Mouse (Mus musculus) liver, embryonic 13.5 days (tissue): Measurements from ENCODE around the gene Ephx4. TPM values are rescaled to one million over a fixed set of nuclear protein-coding genes. Genes with fewer than 3 reads are reported as not detected.
A peak's percentile ranks its signal among the peaks of the same experiment; 100 is the strongest.
"Not testable (repeated sequence)": the region's sequence is repeated elsewhere in the genome, so short reads cannot be mapped to it uniquely, and the experiment has no call there.

Experiments used
- ATAC-seq: fragments of 200-750 bp; cut with Nextera tagmentation; 2 replicates; pipeline ENCODE4 v1.8.0; 2017; ENCODE audit warnings: low read depth, mild to moderate bottlenecking, moderate number of reproducible peaks, moderate library complexity
- DNase-seq: peaks from one replicate; pipeline ENCODE4 v3.0.0; 2022
- H3K27ac ChIP-seq: fragments of 300-500 bp; sonication (generic); 2 replicates; pipeline ENCODE4 v1.5.1; 2015; ENCODE audit warnings: moderate library complexity, mild to moderate bottlenecking, inconsistent platforms
- H3K27me3 ChIP-seq: fragments of 300-500 bp; sonication (generic); 2 replicates; pipeline ENCODE4 v1.6.1; 2015; ENCODE audit warnings: mild to moderate bottlenecking, inconsistent platforms
- H3K36me3 ChIP-seq: fragments of 300-500 bp; sonication (generic); 2 replicates; pipeline ENCODE4 v1.6.1; 2015; ENCODE audit warnings: mild to moderate bottlenecking, inconsistent platforms
- H3K4me1 ChIP-seq: fragments of 300-500 bp; sonication (generic); replicated peaks from 2 replicates; pipeline ENCODE4 v1.6.1; 2015; ENCODE audit warnings: inconsistent platforms
- H3K4me2 ChIP-seq: fragments of 300-500 bp; sonication (generic); 2 replicates; pipeline ENCODE4 v1.6.1; 2015; ENCODE audit warnings: inconsistent platforms, mild to moderate bottlenecking, moderate library complexity
- H3K4me3 ChIP-seq: fragments of 300-500 bp; sonication (generic); replicated peaks from 2 replicates; pipeline ENCODE4 v1.5.1; 2015; ENCODE audit warnings: mild to moderate bottlenecking, inconsistent platforms
- H3K9ac ChIP-seq: fragments of 300-500 bp; sonication (generic); 2 replicates; pipeline ENCODE4 v1.6.1; 2015; ENCODE audit warnings: mild to moderate bottlenecking, inconsistent platforms
- H3K9me3 ChIP-seq: fragments of 300-500 bp; sonication (generic); replicated peaks from 2 replicates; pipeline ENCODE4 v1.6.1; 2016; ENCODE audit warnings: inconsistent platforms
- WGBS: fragments of 180-500 bp; shearing (Covaris S2); methylation state at CpG from one replicate; pipeline ENCODE4 v1.1.7; 2015; ENCODE audit not compliant: insufficient replicate concordance; 5-methylcytosine and 5-hydroxymethylcytosine counted together
- polyA plus RNA-seq: library from polyadenylated mRNA; unstranded; fragments of >200 nt; fragmentation: Nextera tagmentation; extraction: Ambion mirVana; gene quantifications from 2 replicates; pipeline ENCODE4 v1.2.1, GENCODE M21; 2015

Ephx4 gene
- 0.17 TPM in 1 of 2 replicates, not detected in the other for polyA plus RNA-seq

DNA sequence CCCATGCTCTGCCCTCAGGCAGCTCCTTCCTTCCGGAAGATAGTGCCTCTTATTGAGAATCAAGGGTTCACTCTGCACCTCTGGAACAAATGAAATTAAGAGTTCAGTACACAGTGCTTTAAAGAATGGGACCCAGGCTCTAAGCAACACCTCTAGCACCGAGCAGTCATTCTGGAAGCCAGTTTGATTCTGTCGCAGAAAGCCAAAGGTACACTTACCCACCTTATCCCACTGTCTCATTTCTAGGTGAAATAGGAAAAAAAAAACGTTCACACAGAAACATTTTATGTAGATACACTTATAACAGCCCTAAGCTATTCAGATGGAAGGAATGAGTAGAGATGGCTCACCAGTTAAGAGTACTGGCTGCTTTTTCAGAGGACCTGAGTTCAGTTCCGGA, at the start of gene Ephx4:
Gene Ephx4, plus strand, starts transcription at position 301 of the 400 bp plus-strand sequence.
- WGBS: 23% methylated on average over 5 of the region's 5 CpGs

DNA sequence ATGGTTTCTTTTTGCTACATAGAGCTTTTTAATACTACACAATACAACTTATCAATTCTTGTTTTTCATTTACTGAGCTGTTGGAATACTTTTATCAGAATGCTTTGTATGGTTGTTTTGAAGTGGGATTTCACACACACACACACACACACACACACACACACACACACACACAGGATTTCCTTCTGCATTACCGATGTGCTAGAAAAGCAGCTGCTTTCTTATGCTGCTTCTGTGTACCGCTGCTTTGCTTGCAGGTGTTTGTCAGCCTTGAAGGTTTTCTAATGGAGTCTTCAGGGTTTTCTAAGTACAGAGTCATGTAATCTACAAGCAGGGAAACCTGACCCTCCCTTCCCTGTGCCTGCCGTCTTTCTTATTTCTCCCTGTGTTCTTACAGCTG, 48.6 kb upstream of the Ephx4 start:
- DNase-seq: no peak
- Histone ChIP-seq H3K4me3 (no peak overlapping the region), H3K9me3 (no peaks in the 10 kb centered on the region), H3K27me3 (no peaks in the 10 kb centered on the region), H3K4me1 (no peaks in the 10 kb centered on the region), H3K36me3 (no peaks in the 10 kb centered on the region), H3K9ac (no peak overlapping the region), H3K4me2 (no peak overlapping the region), H3K27ac (no peak overlapping the region)
- 54% methylated on average over 3 of the region's 3 CpGs for WGBS
- no peak for ATAC-seq

More for the DNA sequence above, at the start of gene Ephx4:
- ATAC-seq (no peak), DNase-seq (no peak)
- peak within 1 kb of the TSS; percentile 57 for H3K4me3 ChIP-seq
- peaks cover 8% of the 10 kb centered on the region; the same call in 1 of the 2 replicates for H3K4me1 ChIP-seq
- peaks cover 51% of the 10 kb centered on the region for H3K27me3 ChIP-seq
- no peak within 1 kb of the TSS for H3K27ac ChIP-seq
- no peaks in the 10 kb centered on the region for H3K9me3 ChIP-seq
- H3K4me2 ChIP-seq: peak within 1 kb of the TSS; percentile 74
- peak within 1 kb of the TSS; percentile 26; the same call in 1 of the 2 replicates for H3K9ac ChIP-seq
- H3K36me3 ChIP-seq: no peaks in the 10 kb centered on the region

DNA sequence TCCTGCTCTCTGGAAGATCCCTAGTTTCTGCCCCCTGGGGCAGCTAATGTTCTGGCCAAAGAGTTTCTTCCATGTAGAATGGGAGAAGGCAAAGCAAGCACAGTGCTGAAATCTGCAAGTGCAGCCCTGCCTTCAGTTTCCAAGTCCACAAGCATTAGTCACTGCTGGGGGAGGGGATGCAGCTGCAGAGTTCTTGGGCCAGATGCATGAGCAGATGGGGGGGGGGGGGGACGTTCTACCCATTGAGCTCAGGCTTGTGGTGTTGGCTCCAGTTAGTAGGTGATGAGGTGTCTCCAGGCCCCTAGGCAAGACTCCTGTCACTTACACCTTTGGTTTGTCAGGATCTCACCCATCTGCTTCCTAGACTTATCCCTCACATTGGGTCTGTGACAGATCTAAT, 46.7 kb upstream of the Ephx4 start:
- H3K27ac ChIP-seq: no peak overlapping the region
- H3K27me3 ChIP-seq: no peaks in the 10 kb centered on the region
- DNase-seq (no peak), ATAC-seq (no peak)
- WGBS: 50% methylated on average over 1 of the region's 1 CpGs
- no peaks in the 10 kb centered on the region for H3K36me3 ChIP-seq
- H3K9ac ChIP-seq: no peak overlapping the region
- no peak overlapping the region for H3K4me2 ChIP-seq
- H3K4me3 ChIP-seq: no peak overlapping the region
- H3K4me1 ChIP-seq: peaks cover 6% of the 10 kb centered on the region; the same call in 1 of the 2 replicates
- no peaks in the 10 kb centered on the region for H3K9me3 ChIP-seq

DNA sequence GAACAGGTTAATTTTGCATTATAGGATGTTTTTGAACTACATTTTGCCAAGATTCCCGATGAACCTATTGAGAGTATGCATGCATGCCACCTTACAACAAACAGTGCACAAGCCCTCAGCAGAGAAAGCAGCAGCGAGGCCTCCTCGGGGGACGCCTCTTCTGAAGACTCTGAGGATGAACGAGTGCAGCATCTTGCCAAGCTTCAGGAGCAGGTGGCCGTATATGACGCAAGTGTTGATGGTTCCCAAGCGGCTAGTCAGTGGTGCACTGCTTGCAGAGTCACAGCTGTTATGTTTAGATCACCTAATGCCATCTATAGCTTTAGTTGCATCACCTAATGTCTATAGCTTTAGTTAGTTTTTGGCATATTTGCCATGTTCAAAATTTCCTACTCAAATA, 44.8 kb upstream of the Ephx4 start:
- peaks cover 6% of the 10 kb centered on the region; the same call in 1 of the 2 replicates for H3K4me1 ChIP-seq
- no peaks in the 10 kb centered on the region for H3K36me3 ChIP-seq
- H3K9ac ChIP-seq: no peak overlapping the region
- WGBS: 76% methylated on average over 8 of the region's 8 CpGs
- no peak overlapping the region for H3K4me2 ChIP-seq
- DNase-seq (no peak), ATAC-seq (no peak)
- H3K4me3 ChIP-seq: no peak overlapping the region
- H3K27ac ChIP-seq: no peak overlapping the region
- H3K9me3 ChIP-seq: no peaks in the 10 kb centered on the region
- H3K27me3 ChIP-seq: no peaks in the 10 kb centered on the region

DNA sequence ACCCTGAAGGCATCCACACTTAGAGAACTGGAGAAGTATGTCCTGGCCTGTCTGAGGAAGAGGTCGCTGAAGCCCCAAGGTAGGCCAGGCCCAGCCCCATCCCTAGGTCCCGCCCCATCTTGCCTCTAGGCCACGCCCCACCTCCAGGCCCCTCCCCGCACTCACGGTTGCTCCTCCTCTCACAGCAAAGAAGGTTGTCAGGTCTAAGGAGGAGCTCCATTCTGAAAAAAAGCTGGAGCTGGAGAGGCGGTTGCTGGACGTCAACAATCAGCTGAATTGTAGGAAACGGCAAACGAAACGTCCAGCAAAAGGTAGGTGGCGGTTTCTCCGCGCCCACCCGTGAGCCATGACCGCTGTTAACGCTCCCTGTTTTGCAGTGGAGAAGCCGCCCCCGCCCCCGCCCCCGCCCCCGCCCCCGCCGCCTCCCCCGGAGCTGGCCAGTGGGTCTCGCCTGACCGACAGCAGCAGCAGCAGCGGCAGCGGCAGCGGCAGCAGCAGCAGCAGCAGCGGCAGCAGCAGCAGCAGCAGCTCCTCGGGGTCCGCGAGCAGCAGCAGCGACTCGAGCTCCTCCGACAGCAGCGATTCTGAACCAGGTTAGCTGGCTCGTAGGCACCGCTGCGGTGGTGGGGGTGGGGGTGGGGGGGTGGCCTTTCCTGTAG, 43.0 kb upstream of the Ephx4 start:
- Histone ChIP-seq H3K27ac (0 out of 2 replicates have a peak overlapping the region, but pooled peaks have one; percentile 23), H3K36me3 (no peaks in the 10 kb centered on the region), H3K4me3 (peak overlapping the region; percentile 67), H3K4me1 (peaks cover 6% of the 10 kb centered on the region; the same call in 1 of the 2 replicates), H3K9me3 (no peaks in the 10 kb centered on the region), H3K9ac (peak overlapping the region; percentile 70), H3K4me2 (peak overlapping the region; percentile 81), H3K27me3 (no peaks in the 10 kb centered on the region)
- ATAC-seq (peak; percentile 99), DNase-seq (peak; percentile 81)
- WGBS: 1% methylated on average over 38 of the region's 40 CpGs

DNA sequence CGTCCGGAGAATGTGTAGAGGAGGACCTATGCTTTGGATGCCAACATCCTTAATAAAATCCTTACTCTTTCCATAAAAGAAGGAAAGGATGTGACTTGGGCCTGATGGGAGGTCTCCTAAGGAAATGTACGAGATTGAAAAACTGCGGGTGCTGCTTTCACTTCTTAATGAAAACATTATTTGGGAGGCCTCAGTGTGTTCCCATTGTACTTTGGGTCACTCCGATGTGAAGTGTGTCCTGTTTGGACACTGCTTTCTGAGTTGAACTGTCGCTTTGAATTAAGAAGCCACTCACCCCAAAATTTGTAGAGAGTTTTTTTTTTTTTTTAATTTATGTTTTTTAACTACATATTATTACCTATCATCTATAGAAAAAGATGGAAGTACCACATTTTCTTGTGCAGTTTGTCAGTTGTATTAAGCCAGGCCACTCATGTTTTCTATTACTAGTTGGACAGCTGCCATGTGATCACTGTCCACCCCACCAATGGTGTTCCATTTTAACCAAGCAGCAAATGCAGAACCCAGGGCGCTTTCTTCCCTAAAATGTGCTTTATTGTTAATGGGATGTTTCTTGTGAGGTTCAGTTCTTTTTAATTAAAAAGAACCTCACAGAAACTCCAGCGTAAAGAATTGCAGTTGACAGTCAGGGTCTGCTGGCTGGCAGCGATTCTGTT, 42.3 kb upstream of the Ephx4 start:
- peaks cover 6% of the 10 kb centered on the region; the same call in 1 of the 2 replicates for H3K4me1 ChIP-seq
- DNase-seq: no peak
- H3K27me3 ChIP-seq: no peaks in the 10 kb centered on the region
- no peaks in the 10 kb centered on the region for H3K9me3 ChIP-seq
- 32% methylated on average over 9 of the region's 9 CpGs for WGBS
- H3K36me3 ChIP-seq: no peaks in the 10 kb centered on the region
- peak overlapping the region; percentile 70 for H3K9ac ChIP-seq
- ATAC-seq: no peak
- H3K27ac ChIP-seq: 0 out of 2 replicates have a peak overlapping the region, but pooled peaks have one; percentile 23
- H3K4me2 ChIP-seq: peak overlapping the region; percentile 81
- peak overlapping the region; percentile 67 for H3K4me3 ChIP-seq

DNA sequence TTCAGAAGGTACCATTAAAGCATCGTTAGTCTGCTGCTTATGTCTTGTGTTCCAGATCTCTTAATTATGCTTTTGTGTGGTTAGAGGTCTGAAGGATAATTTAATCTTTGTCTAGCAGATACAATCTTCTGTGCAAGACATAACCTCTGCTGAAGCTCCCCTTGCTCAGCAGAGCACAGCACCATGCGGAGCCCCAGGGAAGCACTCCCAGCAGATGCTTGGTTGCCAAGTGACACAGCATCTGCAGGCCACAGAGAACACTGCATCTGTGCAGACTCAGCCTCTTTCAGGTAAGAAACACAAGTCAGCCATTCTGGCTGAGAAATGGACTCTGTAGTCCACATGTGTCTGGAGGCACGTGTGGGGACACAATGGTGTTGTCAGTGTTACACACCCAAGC, 32.5 kb upstream of the Ephx4 start:
- H3K4me1 ChIP-seq: no peaks in the 10 kb centered on the region
- H3K9ac ChIP-seq: no peak overlapping the region
- DNase-seq (no peak), ATAC-seq (no peak)
- no peaks in the 10 kb centered on the region for H3K9me3 ChIP-seq
- H3K27ac ChIP-seq: no peak overlapping the region
- 68% methylated on average over 3 of the region's 3 CpGs for WGBS
- no peaks in the 10 kb centered on the region for H3K36me3 ChIP-seq
- H3K27me3 ChIP-seq: no peaks in the 10 kb centered on the region
- H3K4me3 ChIP-seq: no peak overlapping the region
- no peak overlapping the region for H3K4me2 ChIP-seq

DNA sequence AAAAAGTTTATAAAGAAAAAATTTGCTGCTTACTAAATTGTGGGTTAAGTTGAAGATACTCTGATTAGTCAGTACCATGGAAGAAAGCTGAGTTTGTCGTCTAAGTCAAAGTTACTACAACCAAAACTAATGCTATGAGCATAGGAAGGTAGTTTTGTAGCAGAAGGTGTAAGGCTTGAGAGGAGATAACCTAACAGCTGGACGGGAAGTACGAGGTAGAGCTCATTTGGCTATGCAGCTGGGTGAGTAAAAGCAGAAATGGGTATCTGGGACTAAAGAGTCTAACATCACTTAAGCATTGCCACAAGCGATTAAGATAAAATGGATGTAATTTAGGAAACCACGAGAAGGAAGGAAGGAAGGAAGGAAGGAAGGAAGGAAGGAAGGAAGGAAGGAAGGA, 31.2 kb upstream of the Ephx4 start:
- Histone ChIP-seq H3K4me1 (no peaks in the 10 kb centered on the region), H3K9ac (no peak overlapping the region), H3K27me3 (no peaks in the 10 kb centered on the region), H3K36me3 (no peaks in the 10 kb centered on the region), H3K4me3 (no peak overlapping the region), H3K27ac (no peak overlapping the region), H3K4me2 (no peak overlapping the region), H3K9me3 (no peaks in the 10 kb centered on the region)
- WGBS: 56% methylated on average over 5 of the region's 5 CpGs
- DNase-seq: no peak
- ATAC-seq: no peak

DNA sequence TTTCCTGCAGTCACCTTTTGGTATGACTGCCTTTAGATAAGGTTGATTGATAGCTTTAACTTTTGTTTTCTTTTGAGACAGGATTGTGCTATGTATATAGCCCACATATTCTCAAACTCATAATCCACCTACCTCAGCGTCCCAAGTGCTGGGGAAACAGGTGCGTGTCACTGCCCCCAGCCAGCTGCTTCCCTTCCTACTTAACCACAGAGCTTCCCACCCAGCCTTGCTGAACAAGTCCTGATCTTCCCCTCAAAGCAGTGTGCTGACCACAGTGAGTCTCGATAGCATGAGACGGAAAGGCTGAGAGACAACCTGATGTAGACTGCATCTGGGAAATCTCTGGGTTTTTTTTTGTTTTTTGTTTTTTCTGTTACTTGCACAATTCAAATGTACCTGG, 29.3 kb upstream of the Ephx4 start:
- H3K4me1 ChIP-seq: no peaks in the 10 kb centered on the region
- ATAC-seq: no peak
- H3K4me2 ChIP-seq: no peak overlapping the region
- H3K9me3 ChIP-seq: no peaks in the 10 kb centered on the region
- no peaks in the 10 kb centered on the region for H3K27me3 ChIP-seq
- 27% methylated on average over 4 of the region's 4 CpGs for WGBS
- H3K36me3 ChIP-seq: no peaks in the 10 kb centered on the region
- DNase-seq: no peak
- H3K4me3 ChIP-seq: no peak overlapping the region
- H3K9ac ChIP-seq: no peak overlapping the region
- no peak overlapping the region for H3K27ac ChIP-seq

DNA sequence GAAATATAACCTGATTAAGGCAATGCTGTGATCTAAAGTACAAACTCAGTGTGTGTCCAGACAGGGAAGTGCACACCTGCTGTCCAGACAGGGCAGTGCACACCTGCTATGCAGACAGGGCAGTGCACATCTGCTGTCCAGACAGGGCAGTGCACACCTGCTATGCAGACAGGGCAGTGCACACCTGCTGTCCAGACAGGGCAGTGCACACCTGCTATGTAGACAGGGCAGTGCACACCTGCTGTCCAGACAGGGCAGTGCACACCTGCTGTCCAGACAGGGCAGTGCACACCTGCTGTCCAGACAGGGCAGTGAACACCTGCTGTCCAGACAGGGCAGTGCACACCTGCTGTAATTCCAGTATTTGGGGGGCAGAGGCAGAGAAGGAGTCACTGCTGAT, 16.1 kb upstream of the Ephx4 start:
- not testable (repeated sequence) for H3K4me3 ChIP-seq, H3K4me2 ChIP-seq, H3K9ac ChIP-seq, DNase-seq, H3K36me3 ChIP-seq, H3K9me3 ChIP-seq, H3K27me3 ChIP-seq, ATAC-seq, H3K4me1 ChIP-seq, H3K27ac ChIP-seq

DNA sequence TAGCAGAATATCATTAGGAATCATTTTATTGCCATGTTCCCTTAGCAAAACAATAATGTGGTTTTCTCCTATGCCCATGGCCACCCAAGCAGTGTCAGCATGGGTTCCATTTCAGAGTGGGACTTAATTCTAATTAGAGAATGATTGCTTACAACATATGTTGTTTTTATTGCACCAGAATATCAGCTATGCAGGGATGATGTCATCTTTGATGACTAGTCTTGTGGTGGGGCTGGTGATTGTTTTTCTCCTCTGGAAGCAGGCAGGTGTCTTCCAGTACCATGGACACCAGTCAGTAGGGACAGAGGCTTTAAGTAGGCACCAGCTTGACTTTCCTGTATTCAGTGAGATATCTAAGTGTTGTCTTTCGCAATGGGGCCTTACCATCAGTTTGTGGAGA, 14.7 kb upstream of the Ephx4 start:
- Histone ChIP-seq H3K4me3 (no peak overlapping the region), H3K4me2 (no peak overlapping the region), H3K27ac (no peak overlapping the region), H3K9ac (no peak overlapping the region), H3K36me3 (no peaks in the 10 kb centered on the region), H3K9me3 (no peaks in the 10 kb centered on the region), H3K4me1 (no peaks in the 10 kb centered on the region), H3K27me3 (no peaks in the 10 kb centered on the region)
- no peak for DNase-seq
- no peak for ATAC-seq
- WGBS: 88% methylated on average over 1 of the region's 1 CpGs

DNA sequence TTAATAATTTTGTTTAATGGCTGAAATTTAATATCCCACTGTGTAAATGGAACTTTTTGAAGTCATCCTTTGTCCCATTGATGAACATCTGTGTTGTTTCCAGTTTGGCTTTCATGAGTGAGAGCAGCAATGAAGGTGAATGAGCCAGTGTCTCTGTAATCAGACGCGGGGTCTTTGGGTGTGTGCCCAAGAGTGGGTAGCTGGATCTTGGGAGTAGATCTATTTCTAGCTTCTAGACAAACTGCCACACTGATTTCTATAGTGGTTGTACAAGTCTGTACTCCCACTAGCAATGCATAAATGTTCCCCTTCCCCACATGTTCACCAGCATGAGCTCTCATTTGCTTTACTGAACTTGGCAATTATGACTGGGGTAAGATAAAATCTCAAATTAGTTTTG, 13.2 kb upstream of the Ephx4 start:
- WGBS: 90% methylated on average over 2 of the region's 2 CpGs
- H3K27ac ChIP-seq: no peak overlapping the region
- no peak overlapping the region for H3K9ac ChIP-seq
- DNase-seq (no peak), ATAC-seq (no peak)
- no peaks in the 10 kb centered on the region for H3K4me1 ChIP-seq
- no peaks in the 10 kb centered on the region for H3K36me3 ChIP-seq
- no peaks in the 10 kb centered on the region for H3K9me3 ChIP-seq
- no peak overlapping the region for H3K4me2 ChIP-seq
- H3K27me3 ChIP-seq: no peaks in the 10 kb centered on the region
- H3K4me3 ChIP-seq: no peak overlapping the region
